Mouse (Mus musculus) adrenal gland, adult 2 months (tissue): ENCODE measurements around the gene Rinl. TPM values are rescaled to one million over a fixed set of nuclear protein-coding genes. Genes with fewer than 3 reads are reported as not detected.

Experiments used
- DNase-seq: peaks from one replicate; pipeline ENCODE4 v3.0.0; 2021
- polyA plus RNA-seq: library from polyadenylated mRNA; depleted of rRNA; stranded (reverse); fragments of >200 nt; gene quantifications from 2 replicates; pipeline ENCODE4 v1.2.3, GENCODE M21; 2012; rRNA removed
- total RNA-seq, 2 experiments: library from RNA; stranded (reverse); gene quantifications; 2 replicates each; pipeline ENCODE4 v1.2.3; 2021

Rinl gene
- total and polyA plus RNA-seq, 3 experiments = 2.9 to 4.1 (median 3.7) TPM

GRCm38 (mm10) chr7:28823932-28824331 lies 35.2 kb downstream of the Rinl start:
- no peak for DNase-seq

- DNase-seq = peak; percentile 93
Observed at GRCm38 (mm10) chr7:28824941-28825685, 36.3 kb downstream of the Rinl start, which contains the start of gene Ech1. Gene Ech1 (plus strand): TSS chr7:28825217.

- peak; percentile 59 for DNase-seq
Observed at GRCm38 (mm10) chr7:28825686-28826401, 37.1 kb downstream of the Rinl start.

GRCm38 (mm10) chr7:28826402-28826772 lies 37.6 kb downstream of the Rinl start:
- DNase-seq = peak; percentile 54

- DNase-seq = peak; percentile 64
Observed at GRCm38 (mm10) chr7:28827338-28827737, 38.6 kb downstream of the Rinl start.

- DNase-seq = peak; percentile 90
Observed at GRCm38 (mm10) chr7:28829821-28830220, 41.1 kb downstream of the Rinl start.

GRCm38 (mm10) chr7:28830981-28831380 lies 42.2 kb downstream of the Rinl start:
- DNase-seq = no peak

- no peak for DNase-seq
Observed at GRCm38 (mm10) chr7:28831411-28832125, 42.8 kb downstream of the Rinl start.

GRCm38 (mm10) chr7:28832137-28832536 lies 43.4 kb downstream of the Rinl start:
- no peak for DNase-seq

GRCm38 (mm10) chr7:28833723-28834347 lies 45.1 kb downstream of the Rinl start, which contains the start of gene Lgals4:
Gene Lgals4 (plus strand): TSS chr7:28833854.
- DNase-seq = no peak

GRCm38 (mm10) chr7:28836936-28837335 lies 48.2 kb downstream of the Rinl start:
- DNase-seq = peak; percentile 18

- peak; percentile 13 for DNase-seq
Observed at GRCm38 (mm10) chr7:28838331-28838730, 49.6 kb downstream of the Rinl start.

- DNase-seq = no peak
Observed at GRCm38 (mm10) chr7:28847273-28847672, 58.5 kb downstream of the Rinl start.

Other genes starting within 250 kb of the Rinl start
- not detected for gene Sycn, start 248.1 kb upstream of the Rinl start, total RNA-seq
- gene Sycn, start 248.1 kb upstream of the Rinl start, polyA plus RNA-seq = 0.44 and 0.48 TPM in 2 replicates
- not detected for gene Nccrp1, start 241.7 kb upstream of the Rinl start, total RNA-seq
- 0.10 TPM in 1 of 2 replicates, not detected in the other for gene Nccrp1, start 241.7 kb upstream of the Rinl start, polyA plus RNA-seq
- 10 to 100 TPM; 61.0 to 78.2 TPM for gene Samd4b, start 190.8 kb upstream of the Rinl start, total RNA-seq
- gene Samd4b, start 190.8 kb upstream of the Rinl start, polyA plus RNA-seq = 127 and 146 TPM in 2 replicates
- 10 to 100 TPM; 28.7 to 29.6 TPM for gene Pak4, start 190.8 kb upstream of the Rinl start, total RNA-seq
- gene Pak4, start 190.8 kb upstream of the Rinl start, polyA plus RNA-seq = 53.5 and 54.9 TPM in 2 replicates
- not detected for gene Acp7, start 157.6 kb upstream of the Rinl start, total RNA-seq
- not detected in 2 replicates for gene Acp7, start 157.6 kb upstream of the Rinl start, polyA plus RNA-seq
- 1 to 10 TPM; 1.7 to 2.6 TPM for gene Fbxo27, start 96.1 kb upstream of the Rinl start, total RNA-seq
- 6.6 and 8.5 TPM in 2 replicates for gene Fbxo27, start 96.1 kb upstream of the Rinl start, polyA plus RNA-seq
- gene Fbxo17, start 72.2 kb upstream of the Rinl start, total RNA-seq = 1 to 10 TPM; 2.0 to 5.3 TPM
- 11.1 and 14.1 TPM in 2 replicates for gene Fbxo17, start 72.2 kb upstream of the Rinl start, polyA plus RNA-seq
- gene Mrps12, start 47.1 kb upstream of the Rinl start, total RNA-seq = 10 to 100 TPM; 74.6 to 82.1 TPM
- gene Mrps12, start 47.1 kb upstream of the Rinl start, polyA plus RNA-seq = 217 and 245 TPM in 2 replicates
- 10 to 100 TPM; 16.5 to 21.2 TPM for gene Sars2, start 47.0 kb upstream of the Rinl start, total RNA-seq
- gene Sars2, start 47.0 kb upstream of the Rinl start, polyA plus RNA-seq = 42.6 and 43.0 TPM in 2 replicates
- gene Ccer2, start 32.8 kb upstream of the Rinl start, total RNA-seq = not detected
- gene Ccer2, start 32.8 kb upstream of the Rinl start, polyA plus RNA-seq = not detected in 2 replicates
- gene Sirt2, start 22.2 kb upstream of the Rinl start, total RNA-seq = 10 to 100 TPM; 86.0 to 87.0 TPM
- gene Sirt2, start 22.2 kb upstream of the Rinl start, polyA plus RNA-seq = 57.3 and 59.0 TPM in 2 replicates
- gene Nfkbib, start 21.5 kb upstream of the Rinl start, total RNA-seq = 10 to 100 TPM; 38.0 to 62.9 TPM
- gene Nfkbib, start 21.5 kb upstream of the Rinl start, polyA plus RNA-seq = 97.6 and 122 TPM in 2 replicates
- 100 to 1,000 TPM; 382 to 408 TPM for gene Hnrnpl, start 19.6 kb downstream of the Rinl start, total RNA-seq
- 119 and 120 TPM in 2 replicates for gene Hnrnpl, start 19.6 kb downstream of the Rinl start, polyA plus RNA-seq
- 100 to 1,000 TPM; 520 to 711 TPM for gene Ech1, start 36.2 kb downstream of the Rinl start, total RNA-seq
- gene Ech1, start 36.2 kb downstream of the Rinl start, polyA plus RNA-seq = 486 and 560 TPM in 2 replicates
- 1 to 10 TPM; 7.4 to 9.4 TPM for gene Lgals4, start 44.9 kb downstream of the Rinl start, total RNA-seq
- gene Lgals4, start 44.9 kb downstream of the Rinl start, polyA plus RNA-seq = 20.5 and 22.4 TPM in 2 replicates
- gene Lgals7, start 74.9 kb downstream of the Rinl start, total RNA-seq = under 1 TPM; 0.69 to 0.81 TPM
- gene Lgals7, start 74.9 kb downstream of the Rinl start, polyA plus RNA-seq = 0.97 and 2.8 TPM in 2 replicates
- under 1 TPM in 1 of 2 experiments, not detected in 1; 0.14 TPM for gene Capn12, start 92.5 kb downstream of the Rinl start, total RNA-seq
- gene Capn12, start 92.5 kb downstream of the Rinl start, polyA plus RNA-seq = 0.48 and 0.80 TPM in 2 replicates
- 100 to 1,000 TPM; 247 to 264 TPM for gene Actn4, start 173.4 kb downstream of the Rinl start, total RNA-seq
- gene Actn4, start 173.4 kb downstream of the Rinl start, polyA plus RNA-seq = 301 and 316 TPM in 2 replicates
- gene Eif3k, start 192.9 kb downstream of the Rinl start, total RNA-seq = 100 to 1,000 TPM; 259 to 280 TPM
- gene Eif3k, start 192.9 kb downstream of the Rinl start, polyA plus RNA-seq = 118 and 138 TPM in 2 replicates
- gene Map4k1, start 193.1 kb downstream of the Rinl start, total RNA-seq = 1 to 10 TPM in 1 of 2 experiments, under 1 TPM in 1; 0.37 to 1.3 TPM
- gene Map4k1, start 193.1 kb downstream of the Rinl start, polyA plus RNA-seq = 2.2 TPM in 2 replicates